In the genomic region with DNA sequence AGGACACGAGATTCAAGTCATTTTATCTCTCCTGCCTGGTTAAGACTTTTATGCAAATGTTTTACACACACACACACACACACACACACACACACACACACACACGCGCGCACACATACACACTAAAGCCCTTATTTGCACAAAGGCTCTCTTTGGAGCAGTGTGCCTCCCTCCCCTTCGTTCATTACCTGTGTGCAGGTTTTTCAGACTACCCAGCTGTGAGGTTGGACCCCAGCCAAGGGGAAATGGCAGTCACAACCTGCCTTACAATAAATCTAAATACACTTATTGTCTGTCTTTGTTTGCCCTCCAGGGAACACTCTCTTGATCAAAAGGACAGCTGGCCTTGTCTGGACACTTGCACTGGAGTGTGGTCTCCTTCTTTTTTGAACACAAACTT, we compare ENCODE assay signal across 10 mouse cellular contexts. TPM values are rescaled to one million over a fixed set of nuclear protein-coding genes. Genes with fewer than 3 reads are reported as not detected.
DNase-seq lines count a peak whose midpoint lies in the region; ATAC-seq and TF ChIP-seq lines count a peak whose summit lies in the region.
"Had no signal": no experiment of that assay in that cellular context is flagged by ENCODE, and none has a peak within 500 bp of the region (broad histone marks: within the 10 kb centered on the region; RNA-seq: fewer than 3 reads in every experiment).

No protein-coding gene starts in this region.

- H3K27ac ChIP-seq in forebrain, embryonic 10.5 days, result peak overlapping the region; percentile 70; the same call in 1 of the 2 replicates
- no peak overlapping the region for H3K27ac ChIP-seq in forebrain, embryonic 15.5 days (replicated peaks)
- no peak overlapping the region for H3K27ac ChIP-seq in midbrain, embryonic 14.5 days (replicated peaks; ENCODE audit: low read depth, low read length)
- no peak overlapping the region for H3K27ac ChIP-seq in midbrain, embryonic 13.5 days
- peak overlapping the region; percentile 23; the same call in 1 of the 2 replicates for H3K27ac ChIP-seq in neural tube, embryonic 13.5 days (replicated peaks)
- no peak overlapping the region for H3K27ac ChIP-seq in thymus, adult 2 months (ENCODE audit: control insufficient read depth, insufficient read depth, low read length)
- H3K27ac ChIP-seq: gastrocnemius, adult 2 months had no signal

- TF ChIP-seq CTCF in thymus, adult 2 months (IDR thresholded peaks at IDR 0.05; ENCODE audit: borderline replicate concordance, control insufficient read depth, extremely low read depth, insufficient read depth, low read length, poor library complexity), result no peak

- ATAC-seq in forebrain, embryonic 15.5 days (replicated peaks), result no peak
- ATAC-seq in midbrain, embryonic 14.5 days (ENCODE audit: low FRiP score, low TSS enrichment), result no peak
- ATAC-seq in midbrain, embryonic 13.5 days, result no peak
- no peak for ATAC-seq in neural tube, embryonic 13.5 days (ENCODE audit: low read depth)
- ATAC-seq in megakaryocyte progenitor cell, adult 5-6 weeks (replicated peaks; ENCODE audit: poor library complexity), result no peak

- no peak for TF ChIP-seq POLR2A in thymus, adult 2 months (IDR thresholded peaks at IDR 0.05; ENCODE audit: control insufficient read depth, extremely low read depth, insufficient read depth, low read length, poor library complexity)

- peaks cover 23% of the 10 kb centered on the region for H3K4me1 ChIP-seq in forebrain, embryonic 10.5 days
- H3K4me1 ChIP-seq in forebrain, embryonic 15.5 days, result no peaks in the 10 kb centered on the region
- H3K4me1 ChIP-seq in midbrain, embryonic 14.5 days (ENCODE audit: control insufficient read depth, insufficient read depth, low read length), result no peaks in the 10 kb centered on the region
- peaks cover 11% of the 10 kb centered on the region for H3K4me1 ChIP-seq in midbrain, embryonic 13.5 days (replicated peaks)
- peaks cover 27% of the 10 kb centered on the region for H3K4me1 ChIP-seq in neural tube, embryonic 13.5 days (replicated peaks)
- H3K4me1 ChIP-seq in thymus, adult 2 months (replicated peaks; ENCODE audit: control insufficient read depth, insufficient read depth, low read length), result peaks cover 31% of the 10 kb centered on the region

- no peak overlapping the region for H3K4me2 ChIP-seq in forebrain, embryonic 15.5 days (replicated peaks)
- H3K4me2 ChIP-seq in midbrain, embryonic 14.5 days (ENCODE audit: low read length), result no peak overlapping the region
- no peak overlapping the region for H3K4me2 ChIP-seq in midbrain, embryonic 13.5 days (replicated peaks)
- H3K4me2 ChIP-seq in neural tube, embryonic 13.5 days, result no peak overlapping the region

- DNase-seq in forebrain, embryonic 10.5 days (ENCODE audit: extremely low spot score, low spot score), result no peak
- DNase-seq in midbrain, embryonic 14.5 days, result peak; percentile 47
- DNase-seq in kidney, postnatal 14 days, result peak; percentile 59
- no peak for DNase-seq in thymus, adult 2 months
- DNase-seq: gastrocnemius, adult 2 months; thymus, postnatal 14 days had no signal

- no peak overlapping the region for H3K9ac ChIP-seq in forebrain, embryonic 15.5 days (replicated peaks)
- H3K9ac ChIP-seq in midbrain, embryonic 14.5 days (replicated peaks; ENCODE audit: low read length), result no peak overlapping the region
- H3K9ac ChIP-seq in midbrain, embryonic 13.5 days (replicated peaks), result no peak overlapping the region
- H3K9ac ChIP-seq in neural tube, embryonic 13.5 days, result no peak overlapping the region

- no peaks in the 10 kb centered on the region for H3K9me3 ChIP-seq in forebrain, embryonic 10.5 days
- no peaks in the 10 kb centered on the region for H3K9me3 ChIP-seq in forebrain, embryonic 15.5 days
- no peaks in the 10 kb centered on the region for H3K9me3 ChIP-seq in midbrain, embryonic 14.5 days (ENCODE audit: control insufficient read depth, low read length)
- H3K9me3 ChIP-seq in midbrain, embryonic 13.5 days, result no peaks in the 10 kb centered on the region
- no peaks in the 10 kb centered on the region for H3K9me3 ChIP-seq in neural tube, embryonic 13.5 days

- no peaks in the 10 kb centered on the region for H3K27me3 ChIP-seq in forebrain, embryonic 10.5 days (ENCODE audit: poor library complexity, severe bottlenecking)
- H3K27me3 ChIP-seq in forebrain, embryonic 15.5 days, result no peaks in the 10 kb centered on the region
- no peaks in the 10 kb centered on the region for H3K27me3 ChIP-seq in midbrain, embryonic 14.5 days (ENCODE audit: control insufficient read depth, insufficient read depth, low read length)
- H3K27me3 ChIP-seq in midbrain, embryonic 13.5 days, result no peaks in the 10 kb centered on the region
- H3K27me3 ChIP-seq in neural tube, embryonic 13.5 days, result no peaks in the 10 kb centered on the region
- H3K27me3 ChIP-seq in thymus, adult 2 months (ENCODE audit: control insufficient read depth, insufficient read depth, low read length), result no peaks in the 10 kb centered on the region

- no peaks in the 10 kb centered on the region for H3K36me3 ChIP-seq in forebrain, embryonic 10.5 days (replicated peaks)
- H3K36me3 ChIP-seq in forebrain, embryonic 15.5 days, result no peaks in the 10 kb centered on the region
- no peaks in the 10 kb centered on the region for H3K36me3 ChIP-seq in midbrain, embryonic 14.5 days (ENCODE audit: control insufficient read depth, insufficient read depth, low read length)
- H3K36me3 ChIP-seq in midbrain, embryonic 13.5 days, result no peaks in the 10 kb centered on the region
- H3K36me3 ChIP-seq in neural tube, embryonic 13.5 days, result no peaks in the 10 kb centered on the region
- H3K36me3 ChIP-seq in thymus, adult 2 months (ENCODE audit: control insufficient read depth, insufficient read depth, low read length), result no peaks in the 10 kb centered on the region

- WGBS in forebrain, embryonic 10.5 days, result 82% methylated on average over 5 of the region's 5 CpGs
- WGBS in forebrain, embryonic 15.5 days, result 40% methylated on average over 5 of the region's 5 CpGs
- 70% methylated on average over 5 of the region's 5 CpGs for WGBS in midbrain, embryonic 14.5 days
- WGBS in midbrain, embryonic 13.5 days, result 72% methylated on average over 5 of the region's 5 CpGs
- 69% methylated on average over 5 of the region's 5 CpGs for WGBS in neural tube, embryonic 13.5 days
- WGBS in thymus, adult 2 months, result 77% methylated on average over 5 of the region's 5 CpGs

- H3K4me3 ChIP-seq in forebrain, embryonic 10.5 days, result no peak overlapping the region
- H3K4me3 ChIP-seq in forebrain, embryonic 15.5 days, result no peak overlapping the region
- H3K4me3 ChIP-seq in midbrain, embryonic 14.5 days (replicated peaks; ENCODE audit: low read depth, low read length), result no peak overlapping the region
- no peak overlapping the region for H3K4me3 ChIP-seq in midbrain, embryonic 13.5 days (replicated peaks)
- H3K4me3 ChIP-seq in neural tube, embryonic 13.5 days, result no peak overlapping the region
- no peak overlapping the region for H3K4me3 ChIP-seq in thymus, adult 2 months (ENCODE audit: control insufficient read depth, insufficient read depth, low read length)
- H3K4me3 ChIP-seq: gastrocnemius, adult 2 months had no signal

RNA-seq across cellular contexts. Expression of gene Abcc4, which starts 17.4 kb away (rescaled TPM):
- 3.0 and 3.6 TPM in 2 replicates for polyA plus RNA-seq in forebrain, embryonic 10.5 days (2016; fragmentation: Nextera tagmentation; extraction: Ambion mirVana)
- 0.88 and 1.2 TPM in 2 replicates for polyA plus RNA-seq in forebrain, embryonic 15.5 days (2015; fragmentation: Nextera tagmentation; extraction: Ambion mirVana)
- polyA plus RNA-seq in midbrain, embryonic 14.5 days (2014; fragmentation: Nextera tagmentation; extraction: Ambion mirVana), result 1.1 and 2.1 TPM in 2 replicates
- polyA plus RNA-seq in midbrain, embryonic 13.5 days (2015; fragmentation: Nextera tagmentation; extraction: Ambion mirVana), result 1.5 and 1.6 TPM in 2 replicates
- 4.0 and 4.7 TPM in 2 replicates for polyA plus RNA-seq in neural tube, embryonic 13.5 days (2015; fragmentation: Nextera tagmentation; extraction: Ambion mirVana)
- total RNA-seq in megakaryocyte progenitor cell, adult 5-6 weeks (2015), result 38.3 and 41.5 TPM in 2 replicates
- 33.7 and 37.0 TPM in 2 replicates for total RNA-seq in megakaryocyte progenitor cell, adult 5-6 weeks (2017)
- polyA plus RNA-seq in thymus, adult 2 months (2012; rRNA removed), result 5.5 and 5.8 TPM in 2 replicates

Comparison
In these comparisons a context has a peak if more than half of its experiments do, and no peak if none do; other contexts are left out.
1. H3K27ac ChIP-seq: peak in forebrain, embryonic 10.5 days (single experiment) and neural tube, embryonic 13.5 days (single experiment); none in forebrain, embryonic 15.5 days (single experiment), midbrain, embryonic 14.5 days (single experiment), midbrain, embryonic 13.5 days (single experiment) and thymus, adult 2 months (single experiment).
2. DNase-seq: peak in midbrain, embryonic 14.5 days (single experiment) and kidney, postnatal 14 days (single experiment); none in forebrain, embryonic 10.5 days (single experiment) and thymus, adult 2 months (single experiment).